Mouse (Mus musculus) C2C12 (cell line): ENCODE results near the gene Krt6a. TPM values are rescaled to one million over a fixed set of nuclear protein-coding genes. Genes with fewer than 3 reads are reported as not detected.

Source experiments
- H3K27me3 ChIP-seq: one replicate; pipeline ENCODE4 v1.6.1; 2011; ENCODE audit not compliant: control insufficient read depth, insufficient read depth, insufficient read length
- H3K36me3 ChIP-seq: one replicate; pipeline ENCODE4 v1.6.1; 2011; ENCODE audit not compliant: control insufficient read depth, insufficient read depth
- H3K4me3 ChIP-seq: one replicate; pipeline ENCODE4 v1.5.1; 2011; ENCODE audit warnings: mild to moderate bottlenecking, control low read depth; ENCODE audit not compliant: poor library complexity, insufficient read depth, severe bottlenecking
- H3K79me2 ChIP-seq: one replicate; pipeline ENCODE4 v1.6.1; 2011; ENCODE audit not compliant: control insufficient read depth, insufficient read depth
- H3K79me3 ChIP-seq: one replicate; pipeline ENCODE4 v1.6.1; 2011; ENCODE audit warnings: low read depth, control low read depth
- H3ac ChIP-seq: one replicate; pipeline ENCODE3; 2011; ENCODE audit warnings: low read depth; ENCODE audit not compliant: control insufficient read depth, insufficient read length
- CEBPB ChIP-seq: IDR thresholded peaks from one replicate; pipeline ENCODE4 v1.6.1; 2011; ENCODE audit warnings: low read depth, mild to moderate bottlenecking, control low read depth, moderate library complexity
- CTCF ChIP-seq: IDR thresholded peaks from one replicate; pipeline ENCODE4 v1.5.1; 2011; ENCODE audit not compliant: control insufficient read depth, insufficient read depth, insufficient read length
- FOSL1 ChIP-seq: IDR thresholded peaks from one replicate; pipeline ENCODE4 v1.8.0; 2011; ENCODE audit warnings: mild to moderate bottlenecking, low read length; ENCODE audit not compliant: poor library complexity, insufficient read depth, severe bottlenecking
- MAX ChIP-seq: IDR thresholded peaks from one replicate; pipeline ENCODE4 v1.6.1; 2011; ENCODE audit warnings: mild to moderate bottlenecking, control low read depth
- MYOD1 ChIP-seq: IDR thresholded peaks from one replicate; pipeline ENCODE4 v1.6.1; 2011; ENCODE audit warnings: low read depth; ENCODE audit not compliant: control insufficient read depth, insufficient read length
- MYOG ChIP-seq: IDR thresholded peaks from one replicate; pipeline ENCODE4 v1.6.1; 2011; ENCODE audit not compliant: control insufficient read depth, insufficient read length; ENCODE audit errors: extremely low read depth
- USF1 ChIP-seq: IDR thresholded peaks from one replicate; pipeline ENCODE4 v1.6.1; 2011; ENCODE audit warnings: low read depth, mild to moderate bottlenecking, control low read depth, moderate library complexity
- microRNA-seq: library from miRNA; unstranded; fragments of <30 nt; microRNA quantifications from one replicate; pipeline ENCODE4, GENCODE M21; 2019; ENCODE audit warnings: borderline microRNAs expressed
- polyA plus RNA-seq: library from polyadenylated mRNA; unstranded; fragments of >200 nt; fragmentation: generic; extraction: Trizol; gene quantifications from one replicate; pipeline ENCODE4 v1.2.1, GENCODE M21; 2012; ENCODE audit warnings: missing spikeins

Krt6a gene
- polyA plus RNA-seq, 1 experiment, result not detected

DNA sequence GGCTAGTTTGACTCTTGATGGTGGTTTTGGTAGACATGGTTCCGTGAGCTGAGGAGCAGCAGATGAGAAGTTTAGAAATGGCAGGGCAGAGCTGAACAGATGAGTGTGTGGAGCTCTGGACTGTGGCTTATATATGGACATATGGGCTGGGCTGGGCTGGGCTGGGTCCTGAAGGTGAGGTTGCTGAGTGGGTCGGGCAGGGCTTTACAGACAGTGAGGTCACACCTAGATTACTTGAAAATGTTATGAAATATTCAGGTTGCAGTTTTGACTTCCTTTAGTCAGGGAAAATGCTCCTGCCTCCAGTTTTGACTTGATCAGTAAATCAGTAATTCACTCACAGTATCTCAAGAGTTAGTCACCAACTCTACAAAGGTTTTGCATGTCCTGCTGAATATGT is 13.9 kb downstream of the Krt6a start, which contains the start of gene Krt6b:
Gene Krt6b, minus strand, starts transcription at position 101 of the 400 bp plus-strand sequence.
- no peaks in the 10 kb centered on the region for H3K79me3 ChIP-seq
- no peaks in the 10 kb centered on the region for H3K27me3 ChIP-seq
- H3ac ChIP-seq, result no peak within 1 kb of the TSS
- no peak within 1 kb of the TSS for H3K4me3 ChIP-seq
- no peaks in the 10 kb centered on the region for H3K36me3 ChIP-seq
- TF ChIP-seq MYOD1, result no peak
- TF ChIP-seq CEBPB, result no peak
- no peak for TF ChIP-seq CTCF
- no peak for TF ChIP-seq FOSL1
- no peaks in the 10 kb centered on the region for H3K79me2 ChIP-seq

DNA sequence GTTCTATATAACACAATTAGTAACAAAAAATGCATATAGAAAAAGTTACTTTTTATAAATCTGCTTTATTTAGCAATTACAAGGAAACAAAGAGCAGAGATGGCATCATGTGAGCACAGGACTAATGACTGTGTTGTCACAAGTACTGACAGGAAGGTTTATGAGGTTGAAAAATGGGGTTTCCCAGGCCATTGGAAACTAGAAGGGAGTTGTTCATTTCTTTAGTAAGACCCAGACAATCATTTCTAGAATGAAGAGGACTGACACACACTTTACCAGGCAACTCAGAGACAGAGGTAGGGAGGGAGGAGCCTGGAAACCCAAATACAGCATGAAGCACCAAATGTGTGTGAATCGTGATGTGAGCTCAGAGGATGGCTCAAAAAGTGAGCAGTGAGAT is 18.1 kb downstream of the Krt6a start:
- TF ChIP-seq FOSL1 (no peak), MAX (no peak), USF1 (no peak), CEBPB (no peak), CTCF (no peak), MYOD1 (no peak), MYOG (no peak)
- Histone ChIP-seq H3K27me3 (no peaks in the 10 kb centered on the region), H3K79me2 (no peaks in the 10 kb centered on the region), H3K79me3 (no peaks in the 10 kb centered on the region), H3ac (no peak overlapping the region), H3K36me3 (no peaks in the 10 kb centered on the region), H3K4me3 (no peak overlapping the region)

DNA sequence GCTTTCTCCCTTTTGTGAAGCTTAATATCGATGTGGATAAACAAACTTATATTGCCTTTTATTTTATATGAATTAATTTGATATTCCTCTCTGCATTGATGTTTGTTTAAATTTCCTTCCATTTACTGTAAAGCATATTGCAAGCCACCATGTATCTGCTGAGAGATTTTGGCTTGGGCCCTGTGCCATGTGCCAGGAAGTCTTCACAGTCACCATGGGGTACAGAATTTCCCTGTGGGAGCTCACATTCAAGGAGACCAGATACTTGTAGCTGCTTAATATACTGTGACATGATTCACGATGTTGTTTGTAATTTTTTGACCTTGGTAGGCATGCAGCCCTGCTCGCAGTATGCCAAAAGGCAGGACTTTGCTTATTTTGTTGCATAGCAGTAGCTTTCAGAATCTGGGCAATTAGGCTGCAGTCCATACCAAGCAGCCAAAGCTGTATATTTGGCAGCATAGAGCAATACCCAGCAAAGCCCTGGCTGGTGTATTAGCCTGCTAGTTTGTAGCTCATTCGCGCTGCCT is 41.3 kb downstream of the Krt6a start:
- Histone ChIP-seq H3K36me3 (no peaks in the 10 kb centered on the region), H3K79me2 (no peaks in the 10 kb centered on the region), H3K4me3 (no peak overlapping the region), H3ac (no peak overlapping the region), H3K27me3 (no peaks in the 10 kb centered on the region), H3K79me3 (no peaks in the 10 kb centered on the region)
- TF ChIP-seq MAX (no peak), MYOG (no peak), USF1 (no peak), FOSL1 (no peak), CTCF (no peak), MYOD1 (no peak), CEBPB (no peak)

DNA sequence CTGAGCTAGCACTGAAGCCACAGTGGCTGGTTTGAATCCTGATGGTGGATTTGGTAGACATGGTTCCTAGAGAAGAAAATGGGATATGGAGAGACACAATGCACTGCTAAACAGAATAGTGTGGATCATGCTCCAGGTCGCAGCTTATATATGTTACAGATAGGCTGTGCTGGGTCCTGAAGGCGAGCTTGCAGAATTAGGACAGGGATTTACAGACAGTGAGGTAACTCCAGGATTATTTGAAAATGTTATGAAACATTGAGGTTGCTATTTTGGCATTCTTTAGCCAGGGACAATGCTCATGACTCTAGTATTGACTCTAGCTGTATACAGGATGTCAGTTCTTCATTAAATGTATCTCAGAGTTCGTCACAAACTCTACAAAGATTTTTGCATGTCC is 46.8 kb downstream of the Krt6a start, which contains the start of gene Gm5478:
Gene Gm5478, minus strand, starts transcription at position 101 of the 400 bp plus-strand sequence.
- no peaks in the 10 kb centered on the region for H3K79me2 ChIP-seq
- no peaks in the 10 kb centered on the region for H3K79me3 ChIP-seq
- H3K4me3 ChIP-seq, result no peak within 1 kb of the TSS
- H3K27me3 ChIP-seq, result peaks cover 11% of the 10 kb centered on the region
- no peak for TF ChIP-seq MYOG
- TF ChIP-seq CEBPB, result no peak
- H3K36me3 ChIP-seq, result no peaks in the 10 kb centered on the region
- no peak within 1 kb of the TSS for H3ac ChIP-seq

Small RNA genes within 50 kb of the gene (microRNA-seq; reads per million reads assigned to microRNA genes)
- gene Gm44323 (not detected), gene Gm44342 (not detected), gene Gm44383 (not detected), gene Gm44479 (not detected)

Other genes starting within 250 kb of the Krt6a start
- gene Krt88, start 246.6 kb downstream of the Krt6a start, polyA plus RNA-seq, result not detected
- not detected for gene Krt81, start 230.6 kb downstream of the Krt6a start, polyA plus RNA-seq
- not detected for gene Krt86, start 220.8 kb downstream of the Krt6a start, polyA plus RNA-seq
- not detected for gene Krt83, start 202.8 kb downstream of the Krt6a start, polyA plus RNA-seq
- gene Gm49425, start 177.0 kb downstream of the Krt6a start, polyA plus RNA-seq, result not detected
- not detected for gene Krt84, start 161.5 kb downstream of the Krt6a start, polyA plus RNA-seq
- gene Krt82, start 143.6 kb downstream of the Krt6a start, polyA plus RNA-seq, result not detected
- gene Krt90, start 131.4 kb downstream of the Krt6a start, polyA plus RNA-seq, result not detected
- not detected for gene Krt75, start 120.4 kb downstream of the Krt6a start, polyA plus RNA-seq
- not detected for gene Gm5414, start 66.1 kb downstream of the Krt6a start, polyA plus RNA-seq
- not detected for gene Gm5478, start 46.9 kb downstream of the Krt6a start, polyA plus RNA-seq
- not detected for gene Krt6b, start 14.0 kb downstream of the Krt6a start, polyA plus RNA-seq
- 0.02 TPM for gene Krt5, start 18.6 kb upstream of the Krt6a start, polyA plus RNA-seq
- gene Krt71, start 48.8 kb upstream of the Krt6a start, polyA plus RNA-seq, result not detected
- gene Krt72, start 92.2 kb upstream of the Krt6a start, polyA plus RNA-seq, result not detected
- not detected for gene Krt73, start 108.0 kb upstream of the Krt6a start, polyA plus RNA-seq
- gene Krt2, start 123.9 kb upstream of the Krt6a start, polyA plus RNA-seq, result not detected
- not detected for gene Krt1, start 156.5 kb upstream of the Krt6a start, polyA plus RNA-seq
- gene Krt77, start 175.4 kb upstream of the Krt6a start, polyA plus RNA-seq, result not detected
- not detected for gene Krt76, start 198.6 kb upstream of the Krt6a start, polyA plus RNA-seq
- not detected for gene Krt4, start 230.4 kb upstream of the Krt6a start, polyA plus RNA-seq
- 0.07 TPM for gene Krt79, start 246.0 kb upstream of the Krt6a start, polyA plus RNA-seq